Mouse (Mus musculus): Measurements from ENCODE around the gene Gm13695.
"Not testable (repeated sequence)": the region's sequence is repeated elsewhere in the genome, so short reads cannot be mapped to it uniquely, and the experiment has no call there.

Gm13695 gene

GRCm38 (mm10) chr2:83967013-83967412, at the start of gene Gm13695:
Gene Gm13695, plus strand, starts transcription at chr2:83967313.
- not testable (repeated sequence) for DNase-seq (ENCODE audit: low spot score)

DNA sequence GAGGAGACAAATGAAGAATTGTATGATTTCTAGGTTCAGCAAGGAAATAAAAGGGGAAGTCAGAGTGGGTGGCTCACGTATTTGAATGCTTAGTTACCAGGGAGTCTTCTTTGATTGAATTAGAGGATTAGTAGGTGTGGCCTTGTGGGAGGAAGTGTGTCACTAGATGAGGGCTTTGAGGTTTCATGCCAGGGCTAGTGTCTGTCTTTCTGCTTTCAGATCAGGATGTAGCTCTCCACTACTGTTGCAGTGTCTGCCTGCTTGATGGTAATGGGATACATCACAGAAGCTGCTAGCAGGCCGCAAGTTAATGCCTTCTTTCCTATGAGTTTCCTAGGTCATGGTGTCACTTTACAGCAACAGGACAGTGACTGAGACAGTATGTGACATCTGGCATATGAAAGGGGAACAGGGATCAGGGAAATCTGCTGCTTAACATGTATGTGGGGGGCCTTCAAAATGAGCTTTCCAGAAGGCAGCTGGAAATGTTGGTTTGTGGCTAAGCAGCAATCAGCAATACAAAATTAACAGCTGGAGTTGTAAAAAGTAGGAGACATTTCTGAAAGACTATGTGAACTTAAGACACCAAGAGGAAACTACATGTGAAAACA, 37.5 kb upstream of the Gm13695 start:
- DNase-seq (ENCODE audit: low spot score), result no peak

- DNase-seq (ENCODE audit: low spot score), result peak; percentile 51
These were observed 26.2 kb upstream of the Gm13695 start, which contains the start of gene Zswim2 for GRCm38 (mm10) chr2:83940931-83941361. Gene Zswim2, minus strand, starts transcription at chr2:83941228.

GRCm38 (mm10) chr2:83941378-83941777, 25.7 kb upstream of the Gm13695 start:
- no peak for DNase-seq (ENCODE audit: low spot score)

DNA sequence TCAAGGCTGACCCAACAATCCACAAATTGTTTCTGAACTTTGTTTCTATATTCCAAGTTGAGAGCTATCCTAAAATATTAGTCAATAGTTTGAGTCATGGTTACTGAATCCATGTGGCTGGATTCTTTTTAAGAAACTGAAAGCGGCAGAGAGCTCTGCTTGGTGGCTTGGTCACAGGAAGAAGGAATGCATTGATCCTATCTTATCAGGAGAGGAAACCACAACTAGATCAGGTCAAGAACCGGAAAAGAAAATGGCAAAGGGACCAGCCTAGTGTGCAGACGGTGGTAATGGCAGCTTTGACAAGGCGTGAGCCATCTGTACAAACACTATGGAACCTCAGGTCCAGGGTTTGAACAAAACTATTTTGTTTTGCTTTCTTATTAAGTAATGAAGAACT, 25.3 kb upstream of the Gm13695 start:
- no peak for DNase-seq (ENCODE audit: low spot score)

GRCm38 (mm10) chr2:83955393-83955792, 11.7 kb upstream of the Gm13695 start, which contains the start of gene Gm13698:
Gene Gm13698, plus strand, starts transcription at chr2:83955693.
- DNase-seq (ENCODE audit: low spot score), result not testable (repeated sequence)

DNA sequence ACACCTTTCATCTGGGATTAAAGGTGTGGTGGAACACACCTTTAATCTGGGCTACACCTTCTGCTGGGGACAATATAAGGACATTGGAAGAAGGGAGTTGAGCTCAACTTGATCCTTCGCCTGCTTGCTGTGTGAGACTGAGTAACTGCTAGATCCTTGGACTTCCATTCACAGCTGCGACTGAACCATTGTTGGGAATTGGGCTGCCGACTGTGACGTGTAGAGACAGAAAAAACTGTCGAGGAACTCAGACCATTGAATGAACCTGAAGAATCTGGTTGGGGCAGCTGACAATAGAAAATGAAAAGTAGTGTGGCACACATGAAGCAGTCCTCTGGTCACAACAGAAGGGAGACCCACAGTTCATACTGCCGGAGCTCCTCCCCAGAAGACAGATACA, 5.9 kb upstream of the Gm13695 start, which contains the start of gene Gm13693:
Gene Gm13693 (plus strand): TSS at position 301 of the 400 bp plus-strand sequence.
- DNase-seq (ENCODE audit: low spot score), result not testable (repeated sequence)

DNA sequence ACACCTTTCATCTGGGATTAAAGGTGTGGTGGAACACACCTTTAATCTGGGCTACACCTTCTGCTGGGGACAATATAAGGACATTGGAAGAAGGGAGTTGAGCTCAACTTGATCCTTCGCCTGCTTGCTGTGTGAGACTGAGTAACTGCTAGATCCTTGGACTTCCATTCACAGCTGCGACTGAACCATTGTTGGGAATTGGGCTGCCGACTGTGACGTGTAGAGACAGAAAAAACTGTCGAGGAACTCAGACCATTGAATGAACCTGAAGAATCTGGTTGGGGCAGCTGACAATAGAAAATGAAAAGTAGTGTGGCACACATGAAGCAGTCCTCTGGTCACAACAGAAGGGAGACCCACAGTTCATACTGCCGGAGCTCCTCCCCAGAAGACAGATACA, 5.7 kb downstream of the Gm13695 start, which contains the start of gene Gm13696:
Gene Gm13696 (plus strand): TSS at position 301 of the 400 bp plus-strand sequence.
- DNase-seq (ENCODE audit: low spot score), result not testable (repeated sequence)

DNA sequence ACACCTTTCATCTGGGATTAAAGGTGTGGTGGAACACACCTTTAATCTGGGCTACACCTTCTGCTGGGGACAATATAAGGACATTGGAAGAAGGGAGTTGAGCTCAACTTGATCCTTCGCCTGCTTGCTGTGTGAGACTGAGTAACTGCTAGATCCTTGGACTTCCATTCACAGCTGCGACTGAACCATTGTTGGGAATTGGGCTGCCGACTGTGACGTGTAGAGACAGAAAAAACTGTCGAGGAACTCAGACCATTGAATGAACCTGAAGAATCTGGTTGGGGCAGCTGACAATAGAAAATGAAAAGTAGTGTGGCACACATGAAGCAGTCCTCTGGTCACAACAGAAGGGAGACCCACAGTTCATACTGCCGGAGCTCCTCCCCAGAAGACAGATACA, 11.5 kb downstream of the Gm13695 start, which contains the start of gene Gm13694:
Gene Gm13694 (plus strand): TSS at position 301 of the 400 bp plus-strand sequence.
- not testable (repeated sequence) for DNase-seq (ENCODE audit: low spot score)

GRCm38 (mm10) chr2:83984443-83984842, 17.3 kb downstream of the Gm13695 start, which contains the start of gene Gm13697:
Gene Gm13697, plus strand, starts transcription at chr2:83984743.
- DNase-seq (ENCODE audit: low spot score), result not testable (repeated sequence)

DNA sequence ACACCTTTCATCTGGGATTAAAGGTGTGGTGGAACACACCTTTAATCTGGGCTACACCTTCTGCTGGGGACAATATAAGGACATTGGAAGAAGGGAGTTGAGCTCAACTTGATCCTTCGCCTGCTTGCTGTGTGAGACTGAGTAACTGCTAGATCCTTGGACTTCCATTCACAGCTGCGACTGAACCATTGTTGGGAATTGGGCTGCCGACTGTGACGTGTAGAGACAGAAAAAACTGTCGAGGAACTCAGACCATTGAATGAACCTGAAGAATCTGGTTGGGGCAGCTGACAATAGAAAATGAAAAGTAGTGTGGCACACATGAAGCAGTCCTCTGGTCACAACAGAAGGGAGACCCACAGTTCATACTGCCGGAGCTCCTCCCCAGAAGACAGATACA, 23.1 kb downstream of the Gm13695 start, which contains the start of gene Gm13691:
Gene Gm13691 (plus strand): TSS at position 301 of the 400 bp plus-strand sequence.
- DNase-seq (ENCODE audit: low spot score), result not testable (repeated sequence)

- not testable (repeated sequence) for DNase-seq (ENCODE audit: low spot score)
These were observed 26.6 kb downstream of the Gm13695 start for GRCm38 (mm10) chr2:83993639-83994255.

DNA sequence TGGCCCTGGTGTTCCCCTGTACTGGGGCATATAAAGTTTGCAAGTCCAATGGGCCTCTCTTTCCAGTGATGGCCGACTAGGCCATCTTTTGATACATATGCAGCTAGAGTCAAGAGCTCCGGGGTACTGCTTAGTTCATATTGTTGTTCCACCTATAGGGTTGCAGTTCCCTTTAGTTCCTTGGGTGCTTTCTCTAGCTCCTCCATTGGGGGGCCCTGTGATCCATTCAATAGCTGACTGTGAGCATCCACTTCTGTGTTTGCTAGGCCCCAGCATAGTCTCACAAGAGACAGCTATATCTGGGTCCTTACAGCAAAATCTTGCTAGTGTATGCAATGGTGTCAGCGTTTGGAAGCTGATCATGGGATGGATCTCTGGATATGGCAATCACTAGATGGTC, 27.4 kb downstream of the Gm13695 start:
- not testable (repeated sequence) for DNase-seq (ENCODE audit: low spot score)

DNA sequence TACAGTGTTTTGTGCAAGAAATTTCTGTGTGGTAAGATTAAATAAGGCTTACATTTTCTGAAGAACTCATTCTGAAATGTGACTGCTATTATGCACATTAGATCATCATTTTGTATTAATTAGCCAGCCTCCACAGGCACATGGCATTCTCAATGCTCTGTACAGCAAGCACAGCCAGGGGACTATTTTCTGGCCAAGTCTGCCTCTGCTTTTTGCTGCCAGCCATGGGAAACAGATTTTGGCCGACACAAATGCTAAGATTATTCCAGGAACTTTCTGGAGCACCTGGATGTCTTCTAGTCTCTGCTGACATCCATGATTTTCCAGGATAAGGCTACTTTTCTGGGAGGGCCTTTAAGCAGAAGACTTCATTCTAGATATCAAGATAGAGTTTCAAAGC, 41.8 kb downstream of the Gm13695 start:
- no peak for DNase-seq (ENCODE audit: low spot score)

DNA sequence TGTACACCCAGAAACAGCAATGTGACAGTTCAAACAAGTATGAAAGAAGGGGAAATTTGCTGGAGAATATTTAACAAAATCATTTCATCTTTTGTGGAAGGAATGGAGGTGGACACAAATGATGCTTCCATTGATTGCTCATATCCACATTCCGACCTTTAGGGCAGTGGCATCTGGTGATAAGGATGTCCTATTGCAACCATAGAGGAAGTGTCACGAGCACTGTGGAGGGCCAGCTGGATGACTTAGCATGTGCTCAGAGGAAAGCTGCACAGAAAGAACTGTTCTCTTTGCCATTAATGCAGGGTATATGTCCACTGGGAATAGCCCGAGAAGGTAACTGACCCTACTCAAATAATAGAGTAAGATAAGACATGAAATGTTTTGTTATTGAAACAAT, 42.7 kb downstream of the Gm13695 start:
- no peak for DNase-seq (ENCODE audit: low spot score)

GRCm38 (mm10) chr2:84014572-84014971, 47.5 kb downstream of the Gm13695 start:
- DNase-seq (ENCODE audit: low spot score), result no peak

GRCm38 (mm10) chr2:84016291-84016690, 49.2 kb downstream of the Gm13695 start:
- DNase-seq (ENCODE audit: low spot score), result not testable (repeated sequence)

- no peak for DNase-seq (ENCODE audit: low spot score)
These were observed 51.2 kb downstream of the Gm13695 start for GRCm38 (mm10) chr2:84018330-84018729.

Data from ovary, postnatal 36 days (tissue).